Mouse (Mus musculus) kidney, embryonic 16.5 days (tissue): ENCODE results near the gene Spo11. TPM values are rescaled to one million over a fixed set of nuclear protein-coding genes. Genes with fewer than 3 reads are reported as not detected.

Experiments used
- ATAC-seq: fragments of 200-750 bp; cut with Nextera tagmentation; 2 replicates; pipeline ENCODE4 v1.8.0; 2017; ENCODE audit warnings: moderate TSS enrichment; ENCODE audit not compliant: low FRiP score, low TSS enrichment
- H3K27ac ChIP-seq: fragments of 300-500 bp; sonication (generic); 2 replicates; pipeline ENCODE4 v1.5.1; 2014; ENCODE audit warnings: low read length
- H3K27me3 ChIP-seq: fragments of 300-500 bp; sonication (generic); 2 replicates; pipeline ENCODE4 v1.6.1; 2014; ENCODE audit warnings: low read length, control low read depth, mixed read lengths; ENCODE audit not compliant: insufficient read depth
- H3K36me3 ChIP-seq: fragments of 300-500 bp; sonication (generic); 2 replicates; pipeline ENCODE4 v1.6.1; 2014; ENCODE audit warnings: low read length, control low read depth, mixed read lengths; ENCODE audit not compliant: insufficient read depth
- H3K4me1 ChIP-seq: fragments of 300-500 bp; sonication (generic); 2 replicates; pipeline ENCODE4 v1.6.1; 2014; ENCODE audit warnings: low read length, control low read depth, mixed read lengths; ENCODE audit not compliant: insufficient read depth
- H3K4me2 ChIP-seq: fragments of 300-500 bp; sonication (generic); replicated peaks from 2 replicates; pipeline ENCODE4 v1.6.1; 2014; ENCODE audit warnings: low read depth, low read length
- H3K4me3 ChIP-seq: fragments of 300-500 bp; sonication (generic); 2 replicates; pipeline ENCODE4 v1.5.1; 2014; ENCODE audit warnings: mild to moderate bottlenecking, low read length
- H3K9ac ChIP-seq: fragments of 300-500 bp; sonication (generic); replicated peaks from 2 replicates; pipeline ENCODE4 v1.6.1; 2014; ENCODE audit warnings: low read length
- H3K9me3 ChIP-seq: fragments of 300-500 bp; sonication (generic); 2 replicates; pipeline ENCODE4 v1.6.1; 2016; ENCODE audit warnings: low read length, control low read depth
- WGBS: fragments of 180-500 bp; shearing (Covaris S2); extraction: QIAGEN DNeasy Blood & Tissue Kit; methylation state at CpG from one replicate; pipeline ENCODE4 v1.1.7; 2014; 5-methylcytosine and 5-hydroxymethylcytosine counted together
- polyA plus RNA-seq: library from polyadenylated mRNA; unstranded; fragments of >200 nt; fragmentation: Nextera tagmentation; extraction: Ambion mirVana; gene quantifications from 2 replicates; pipeline ENCODE4 v1.2.1, GENCODE M21; 2015

Spo11 gene
- polyA plus RNA-seq: 0.05 and 0.23 TPM in 2 replicates

DNA sequence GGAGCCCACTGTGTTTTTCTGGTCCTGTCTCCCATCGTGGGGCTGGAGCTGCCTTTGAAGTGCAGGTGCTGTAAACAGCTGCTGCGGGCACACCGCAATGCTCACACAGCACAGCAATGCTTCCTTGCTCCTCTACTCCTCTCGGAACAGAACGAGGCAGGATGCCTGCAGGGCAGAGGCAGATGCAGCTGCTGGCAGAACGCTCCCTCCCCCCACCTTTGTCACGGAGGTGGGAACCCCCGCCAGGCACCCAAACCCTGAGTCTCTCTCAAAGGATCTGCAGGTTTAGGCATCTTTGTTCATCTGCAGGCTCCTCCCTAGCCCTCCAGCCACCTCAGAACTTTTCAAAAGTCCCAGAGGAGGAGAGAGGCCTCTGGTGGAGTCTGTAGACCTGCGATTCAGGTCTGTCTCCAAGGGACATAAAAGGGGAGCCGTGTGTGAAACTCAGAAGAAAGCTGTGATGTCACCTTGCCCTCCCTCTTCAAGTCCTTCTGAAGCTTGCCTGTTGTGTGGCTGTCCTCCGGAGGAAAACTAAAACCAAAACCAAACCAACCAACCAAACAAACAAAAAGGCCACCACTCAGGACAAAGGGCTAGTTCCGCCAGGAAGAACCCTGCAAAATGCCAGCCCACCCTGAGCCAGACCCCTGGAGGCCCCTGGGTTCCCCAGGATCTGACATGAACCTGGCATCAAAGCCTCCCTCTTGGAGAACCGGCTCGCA is at the start of gene Spo11:
TSS of gene Spo11 (plus strand) at position 292 of the 722 bp plus-strand sequence.
- Histone ChIP-seq H3K4me2 (peak within 1 kb of the TSS; percentile 28), H3K4me1 (peaks cover 18% of the 10 kb centered on the region), H3K9ac (peak within 1 kb of the TSS; percentile 44), H3K27me3 (no peaks in the 10 kb centered on the region), H3K4me3 (no peak within 1 kb of the TSS), H3K9me3 (peaks cover 6% of the 10 kb centered on the region; the same call in 1 of the 2 replicates), H3K36me3 (no peaks in the 10 kb centered on the region), H3K27ac (peak within 1 kb of the TSS; percentile 34; the same call in 1 of the 2 replicates)
- no peak for ATAC-seq
- WGBS: 18% methylated on average over 14 of the region's 14 CpGs

DNA sequence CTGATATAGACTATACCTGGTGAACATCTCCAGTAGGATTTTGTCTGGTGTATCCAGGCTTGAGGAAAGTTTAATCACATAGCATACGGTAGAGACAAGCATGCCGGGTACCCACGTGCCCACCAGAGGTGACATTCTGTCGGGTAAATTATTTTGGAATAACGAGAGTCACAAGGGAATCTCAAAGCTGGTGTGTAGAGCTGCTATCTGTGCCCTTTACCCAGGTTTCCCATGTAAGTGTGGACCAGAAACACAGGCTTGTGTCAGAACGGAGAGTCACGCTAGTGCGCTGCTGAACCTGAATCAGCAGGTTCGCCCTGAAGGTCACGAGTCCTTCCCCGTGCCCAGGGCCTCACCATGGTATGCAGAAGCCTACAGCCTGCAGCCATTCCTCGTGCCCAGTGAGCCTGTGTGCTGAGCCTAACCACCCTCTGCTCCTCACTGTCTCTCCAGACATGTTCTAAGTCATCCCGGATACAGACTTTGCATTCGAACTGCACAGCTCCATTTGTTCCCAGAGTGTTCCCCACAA is 47.5 kb upstream of the Spo11 start:
- Histone ChIP-seq H3K9ac (no peak overlapping the region), H3K9me3 (no peaks in the 10 kb centered on the region), H3K4me2 (no peak overlapping the region), H3K36me3 (no peaks in the 10 kb centered on the region; the same call in 1 of the 2 replicates), H3K27ac (peak overlapping the region; percentile 20; the same call in 1 of the 2 replicates), H3K4me3 (no peak overlapping the region), H3K27me3 (no peaks in the 10 kb centered on the region), H3K4me1 (peaks cover 70% of the 10 kb centered on the region)
- WGBS: 59% methylated on average over 14 of the region's 14 CpGs
- peak; percentile 37 for ATAC-seq

DNA sequence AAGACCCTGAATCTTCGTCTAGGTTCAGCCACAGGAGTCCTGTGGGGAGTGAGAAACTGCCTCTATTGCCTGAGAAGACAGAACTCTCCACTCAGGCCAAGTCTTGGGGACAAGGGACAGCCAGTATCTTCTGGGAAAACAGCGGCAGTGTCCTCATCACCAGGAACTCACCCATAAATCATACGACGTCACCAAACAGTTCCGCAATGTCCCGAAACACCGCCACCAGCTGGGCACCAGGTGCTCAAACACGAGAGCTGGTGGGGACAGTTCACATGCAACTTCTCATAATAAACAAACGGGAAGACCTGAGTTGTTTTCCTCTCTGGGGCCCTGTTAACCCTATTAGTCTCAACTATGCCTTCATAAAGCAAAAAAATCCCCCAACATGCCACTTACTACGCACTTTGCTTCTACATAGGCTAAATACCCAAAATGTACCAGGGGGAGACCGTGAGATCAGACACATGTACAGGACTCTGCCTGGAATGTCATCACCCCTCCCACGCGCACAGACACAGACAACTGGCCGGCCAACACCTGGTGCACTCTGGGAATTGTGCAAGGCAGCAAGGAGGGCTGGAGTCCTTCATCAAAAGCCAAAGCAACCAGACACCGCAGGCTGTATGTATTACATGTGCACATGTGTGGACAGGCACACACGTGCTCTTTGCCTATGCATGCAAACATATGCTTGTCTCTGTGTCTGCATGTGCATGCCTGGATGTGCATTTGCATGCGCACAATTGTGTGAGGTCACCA is 46.2 kb upstream of the Spo11 start:
- Histone ChIP-seq H3K27ac (peak overlapping the region; percentile 20; the same call in 1 of the 2 replicates), H3K4me3 (no peak overlapping the region), H3K4me1 (peaks cover 82% of the 10 kb centered on the region), H3K9me3 (no peaks in the 10 kb centered on the region), H3K4me2 (no peak overlapping the region), H3K27me3 (no peaks in the 10 kb centered on the region), H3K36me3 (no peaks in the 10 kb centered on the region; the same call in 1 of the 2 replicates), H3K9ac (no peak overlapping the region)
- 51% methylated on average over 17 of the region's 17 CpGs for WGBS
- ATAC-seq: no peak

DNA sequence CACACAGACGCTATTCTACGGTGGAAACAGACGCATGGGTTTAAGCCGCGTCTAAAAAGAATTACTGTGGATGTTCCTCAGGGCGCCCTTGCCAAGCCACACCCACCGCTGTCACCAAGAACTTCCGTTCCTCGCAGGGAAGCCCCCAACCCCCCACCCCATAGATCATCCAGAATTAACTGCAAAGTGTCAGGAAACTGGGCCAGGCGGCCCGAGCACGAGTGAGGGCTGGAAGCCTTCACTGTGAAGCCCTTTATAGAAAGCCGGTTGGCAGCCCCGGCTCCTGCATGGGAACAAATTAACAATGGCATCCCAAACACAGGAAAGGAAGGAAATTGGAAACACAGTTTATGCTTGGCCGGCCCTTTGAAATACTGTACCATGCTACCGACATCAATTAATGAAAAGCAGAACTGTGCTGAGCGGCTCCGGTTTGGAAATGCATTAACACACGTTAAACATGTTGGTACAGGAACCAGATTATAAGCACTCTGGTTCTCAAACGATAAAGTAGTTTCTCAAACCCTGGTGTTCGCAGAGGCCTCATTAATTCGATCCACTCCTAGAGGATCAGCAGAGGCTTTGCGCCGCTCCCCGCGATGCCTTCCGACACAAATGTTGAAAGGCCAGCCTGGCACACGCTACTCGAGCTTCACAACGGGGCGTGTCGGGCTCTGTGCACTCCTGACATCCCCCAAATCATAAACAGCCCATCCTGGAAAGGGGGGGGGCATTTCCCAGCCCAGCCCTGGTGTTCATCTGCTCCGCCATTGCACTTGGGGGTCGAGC is 43.7 kb upstream of the Spo11 start:
- Histone ChIP-seq H3K4me3 (peak overlapping the region; percentile 32), H3K27me3 (no peaks in the 10 kb centered on the region), H3K9ac (peak overlapping the region; percentile 64), H3K36me3 (no peaks in the 10 kb centered on the region), H3K4me1 (peaks cover 95% of the 10 kb centered on the region), H3K27ac (peak overlapping the region; percentile 74), H3K4me2 (peak overlapping the region; percentile 71), H3K9me3 (no peaks in the 10 kb centered on the region)
- peak; percentile 31; the same call in 1 of the 2 replicates for ATAC-seq
- 2% methylated on average over 34 of the region's 34 CpGs for WGBS

DNA sequence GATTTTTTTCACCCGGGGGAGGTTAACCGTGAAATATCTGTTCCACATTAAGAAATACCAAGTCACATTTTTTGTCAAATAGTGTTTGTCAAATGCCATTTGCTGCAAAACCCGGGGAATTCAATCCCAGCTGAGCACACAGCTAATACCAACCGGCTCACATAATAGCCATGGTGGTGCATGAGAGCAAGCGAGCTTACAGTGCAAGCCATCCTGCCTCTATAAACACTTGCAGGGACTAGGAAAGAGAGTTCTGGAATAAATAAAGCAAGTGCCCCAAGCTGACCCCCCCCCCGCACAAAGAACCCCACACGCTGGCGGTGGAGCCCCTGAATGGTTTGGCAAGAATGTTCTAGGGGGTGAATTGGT is 43.1 kb upstream of the Spo11 start:
- H3K9ac ChIP-seq: peak overlapping the region; percentile 64; the same call in 1 of the 2 replicates
- no peak for ATAC-seq
- H3K4me2 ChIP-seq: peak overlapping the region; percentile 71
- no peaks in the 10 kb centered on the region for H3K36me3 ChIP-seq
- peak overlapping the region; percentile 32 for H3K4me3 ChIP-seq
- peak overlapping the region; percentile 74 for H3K27ac ChIP-seq
- WGBS: 7% methylated on average over 8 of the region's 8 CpGs
- H3K4me1 ChIP-seq: peaks cover 94% of the 10 kb centered on the region
- no peaks in the 10 kb centered on the region for H3K9me3 ChIP-seq
- H3K27me3 ChIP-seq: peaks cover 2% of the 10 kb centered on the region; the same call in 1 of the 2 replicates

DNA sequence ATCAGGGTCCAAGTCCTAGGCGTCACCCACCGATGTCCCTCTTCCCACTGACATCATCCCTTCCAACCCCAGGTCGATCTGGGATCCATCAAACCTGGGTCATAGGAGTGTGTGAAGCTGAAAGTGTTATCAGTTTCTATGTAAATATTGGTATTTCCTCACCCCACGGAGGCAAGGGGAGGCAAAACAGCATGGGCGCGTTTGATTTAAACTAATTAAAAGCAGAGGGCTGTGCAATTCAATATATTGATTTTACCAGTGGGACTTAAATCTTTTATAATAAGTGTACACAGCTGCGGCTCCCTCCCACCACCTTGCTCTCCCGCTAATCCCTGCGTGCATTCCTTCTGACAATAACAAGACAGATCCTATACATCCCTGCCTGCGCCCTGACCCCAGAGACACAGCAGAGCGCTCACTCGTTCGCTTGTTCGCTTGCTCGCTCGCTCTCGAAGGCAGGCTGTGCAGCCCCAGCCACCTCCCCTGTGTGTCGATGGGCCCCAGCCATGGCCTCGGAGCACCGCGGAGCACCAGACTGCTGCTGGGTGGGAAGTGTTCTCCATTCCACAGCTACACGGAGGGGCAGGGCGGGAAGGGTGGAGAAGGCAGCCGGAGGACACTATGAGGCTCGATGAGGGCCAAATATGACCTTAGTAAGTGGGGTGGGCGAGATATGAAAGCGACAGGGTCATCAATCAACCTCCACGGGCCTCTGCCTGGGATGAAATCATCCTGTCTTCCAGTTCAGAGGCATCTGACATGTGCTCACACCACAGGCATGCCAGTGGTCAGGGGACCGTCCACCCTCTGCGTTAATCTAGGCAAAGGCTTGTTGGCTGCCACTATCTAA is 42.4 kb upstream of the Spo11 start:
- Histone ChIP-seq H3K27ac (peak overlapping the region; percentile 74), H3K9me3 (no peaks in the 10 kb centered on the region), H3K27me3 (peaks cover 6% of the 10 kb centered on the region; the same call in 1 of the 2 replicates), H3K4me2 (peak overlapping the region; percentile 71), H3K36me3 (no peaks in the 10 kb centered on the region), H3K4me3 (peak overlapping the region; percentile 32), H3K9ac (peak overlapping the region; percentile 64), H3K4me1 (peaks cover 92% of the 10 kb centered on the region)
- WGBS: 12% methylated on average over 30 of the region's 30 CpGs
- ATAC-seq: 0 out of 2 replicates have a peak, but pooled peaks have one; percentile 13

DNA sequence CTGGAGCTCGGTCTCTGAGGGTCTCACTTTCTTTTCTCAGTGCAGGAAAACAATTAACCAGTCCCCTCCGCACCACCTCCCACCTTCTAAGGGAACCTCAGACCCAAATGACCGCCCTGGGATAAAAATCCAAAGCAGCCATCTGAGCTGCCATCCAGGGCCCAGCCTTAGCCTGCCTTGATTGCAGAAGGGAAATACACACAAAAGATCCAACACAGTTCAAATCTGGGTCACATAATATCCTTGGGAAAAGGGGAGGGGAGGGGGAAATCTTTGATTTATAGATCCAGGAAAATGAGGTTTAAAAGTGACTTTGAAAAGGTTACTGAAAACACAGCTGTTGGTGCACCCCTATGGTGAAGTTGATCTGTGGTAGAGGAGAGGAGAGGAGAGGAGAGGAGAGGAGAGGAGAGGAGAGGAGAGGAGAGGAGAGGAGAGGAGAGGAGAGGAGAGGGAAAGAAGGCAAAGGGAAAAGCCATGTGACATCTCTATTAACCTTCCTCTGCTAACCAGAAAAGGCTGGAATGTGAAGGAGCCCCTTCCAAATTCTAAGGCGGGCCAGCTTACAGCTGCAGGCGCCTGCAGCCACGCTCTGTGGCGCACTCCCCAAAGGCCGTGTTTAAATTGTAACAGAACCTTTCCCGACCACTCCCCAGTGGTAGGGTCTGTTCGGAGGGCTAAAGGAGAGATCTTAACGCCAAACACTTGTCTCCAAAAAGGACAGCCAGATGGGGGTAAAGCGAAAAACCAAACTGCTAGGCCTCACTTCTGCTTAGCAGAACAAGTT is 41.5 kb upstream of the Spo11 start:
- H3K9me3 ChIP-seq: no peaks in the 10 kb centered on the region
- 19% methylated on average over 12 of the region's 12 CpGs for WGBS
- ATAC-seq: no peak
- peak overlapping the region; percentile 95 for H3K27ac ChIP-seq
- peak overlapping the region; percentile 83 for H3K9ac ChIP-seq
- no peaks in the 10 kb centered on the region for H3K36me3 ChIP-seq
- H3K4me3 ChIP-seq: peak overlapping the region; percentile 74
- peaks cover 87% of the 10 kb centered on the region for H3K4me1 ChIP-seq
- peaks cover 6% of the 10 kb centered on the region; the same call in 1 of the 2 replicates for H3K27me3 ChIP-seq
- peak overlapping the region; percentile 71 for H3K4me2 ChIP-seq

DNA sequence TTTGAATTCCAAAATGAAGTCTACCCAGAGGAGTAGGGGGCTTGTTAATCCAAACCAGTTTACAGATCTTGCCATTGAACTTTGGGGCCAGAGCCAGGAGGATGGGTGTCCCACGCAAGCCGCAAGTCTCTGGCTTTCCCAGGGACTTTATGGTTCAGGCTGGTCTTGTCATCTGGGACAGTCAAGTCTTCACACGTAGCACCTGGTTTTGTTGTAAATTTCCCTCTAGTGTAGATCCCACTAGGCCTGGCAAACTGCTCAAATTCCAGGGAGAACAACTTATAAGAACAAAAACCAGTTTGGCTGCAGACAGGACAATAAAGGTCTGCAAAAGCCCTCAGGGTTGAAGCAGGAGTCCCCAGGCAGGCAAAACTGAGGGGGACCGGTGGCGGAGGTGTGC is 40.7 kb upstream of the Spo11 start:
- Histone ChIP-seq H3K27ac (peak overlapping the region; percentile 95), H3K4me1 (peaks cover 85% of the 10 kb centered on the region), H3K4me2 (peak overlapping the region; percentile 71), H3K9ac (peak overlapping the region; percentile 83), H3K9me3 (no peaks in the 10 kb centered on the region), H3K27me3 (peaks cover 6% of the 10 kb centered on the region; the same call in 1 of the 2 replicates), H3K36me3 (no peaks in the 10 kb centered on the region), H3K4me3 (peak overlapping the region; percentile 74)
- ATAC-seq: no peak
- 48% methylated on average over 5 of the region's 5 CpGs for WGBS
